Mouse (Mus musculus) CH12.LX (cell line): ENCODE measurements around the gene Sphkap. TPM values are rescaled to one million over a fixed set of nuclear protein-coding genes. Genes with fewer than 3 reads are reported as not detected.

Experiments used
- DNase-seq: peaks from one replicate; pipeline ENCODE4 v3.0.0-alpha.2; 2013; ENCODE audit errors: extremely low read depth
- H3K27ac ChIP-seq: 2 replicates; pipeline ENCODE4 v1.5.1; 2012; ENCODE audit warnings: low read depth, mild to moderate bottlenecking, control low read depth, moderate library complexity; ENCODE audit not compliant: insufficient read depth
- H3K27me3 ChIP-seq: replicated peaks from 2 replicates; pipeline ENCODE3; 2012; ENCODE audit warnings: inconsistent platforms
- H3K36me3 ChIP-seq, 2 experiments: replicated peaks in 1 of 2; 2 replicates each; pipeline versions ENCODE3 to v1.6.1; 2012; ENCODE audit warnings: inconsistent platforms in 1 of 2, low read length in 1 of 2, mild to moderate bottlenecking in 1 of 2, mixed read lengths in 1 of 2, moderate library complexity in 1 of 2; ENCODE audit not compliant: control insufficient read depth in 1 of 2, insufficient read depth in 1 of 2
- H3K4me1 ChIP-seq, 2 experiments: 2 replicates each; pipeline ENCODE4 v1.6.1; 2012; ENCODE audit warnings: inconsistent platforms in 1 of 2, moderate library complexity in 1 of 2; ENCODE audit not compliant: insufficient read depth in 2 of 2, control insufficient read depth in 1 of 2
- H3K4me2 ChIP-seq: 2 replicates; pipeline ENCODE4 v1.6.1; 2012; ENCODE audit warnings: low read depth, mild to moderate bottlenecking, control low read depth; ENCODE audit not compliant: poor library complexity, insufficient read depth, severe bottlenecking
- H3K4me3 ChIP-seq, 3 experiments: fragments of 150-350 bp in 1 of 3; sonication (generic) in 1 of 3; replicated peaks in 1 of 3; 2 replicates each; pipeline versions ENCODE3 to v1.5.1; 2011 to 2012; ENCODE audit warnings: low read depth in 2 of 3, low read length in 2 of 3, mild to moderate bottlenecking in 2 of 3, moderate library complexity in 2 of 3, control low read depth in 1 of 3, improper control_type of control experiment in 1 of 3, inconsistent platforms in 1 of 3, mixed read lengths in 1 of 3; ENCODE audit not compliant: poor library complexity in 1 of 3
- H3K79me2 ChIP-seq: replicated peaks from 2 replicates; pipeline ENCODE4 v1.6.1; 2012; ENCODE audit warnings: mild to moderate bottlenecking, moderate library complexity; ENCODE audit not compliant: control insufficient read depth, poor library complexity, insufficient read depth, severe bottlenecking; ENCODE audit errors: extremely low read depth
- H3K9ac ChIP-seq: 2 replicates; pipeline ENCODE4 v1.6.1; 2012; ENCODE audit warnings: low read depth, mild to moderate bottlenecking, control low read depth, moderate library complexity; ENCODE audit not compliant: insufficient read depth
- H3K9me3 ChIP-seq: replicated peaks from 2 replicates; pipeline ENCODE3; 2012; ENCODE audit warnings: low read length, inconsistent platforms, mixed read lengths
- E2F4 ChIP-seq: IDR thresholded peaks from 2 replicates; pipeline ENCODE4 v1.6.1; 2011; ENCODE audit warnings: low read depth, low read length, improper control_type of control experiment; ENCODE audit not compliant: insufficient replicate concordance
- EP300 ChIP-seq: IDR thresholded peaks from 2 replicates; pipeline ENCODE4 v1.6.1; 2011; ENCODE audit warnings: low read length, improper control_type of control experiment
- IRF4 ChIP-seq: IDR thresholded peaks from 2 replicates; pipeline ENCODE4 v1.6.1; 2014; ENCODE audit warnings: low read depth, mild to moderate bottlenecking, inconsistent platforms, low read length, improper control_type of control experiment
- JUND ChIP-seq: conservative IDR thresholded peaks from 2 replicates; pipeline ENCODE4 v1.6.1; 2011; ENCODE audit warnings: low read depth, low read length, improper control_type of control experiment
- KAT2A ChIP-seq: IDR thresholded peaks from 2 replicates; pipeline ENCODE4 v1.6.1; 2012; ENCODE audit warnings: low read length, improper control_type of control experiment, inconsistent platforms; ENCODE audit not compliant: insufficient replicate concordance
- MAZ ChIP-seq: IDR thresholded peaks from 2 replicates; pipeline ENCODE4 v1.6.1; 2012; ENCODE audit warnings: low read depth, mild to moderate bottlenecking, inconsistent platforms, low read length, improper control_type of control experiment, moderate library complexity
- MEF2A ChIP-seq: IDR thresholded peaks from 2 replicates; pipeline ENCODE4 v1.6.1; 2014; ENCODE audit warnings: low read depth, mild to moderate bottlenecking, inconsistent platforms, low read length, improper control_type of control experiment, borderline replicate concordance
- MXI1 ChIP-seq: IDR thresholded peaks from 2 replicates; pipeline ENCODE4 v1.6.1; 2011; ENCODE audit warnings: mild to moderate bottlenecking, low read depth, low read length, improper control_type of control experiment
- MYC ChIP-seq: IDR thresholded peaks from 2 replicates; pipeline ENCODE4 v1.6.1; 2011; ENCODE audit warnings: low read depth, mild to moderate bottlenecking, improper control_type of control experiment, low read length
- NRF1 ChIP-seq: IDR thresholded peaks from 2 replicates; pipeline ENCODE4 v1.6.1; 2014; ENCODE audit warnings: low read depth, mild to moderate bottlenecking, inconsistent platforms, low read length, improper control_type of control experiment, moderate library complexity
- PAX5 ChIP-seq: IDR thresholded peaks from 2 replicates; pipeline ENCODE4 v1.6.1; 2012; ENCODE audit warnings: low read length, inconsistent platforms, mixed read lengths
- POLR2A ChIP-seq: IDR thresholded peaks from 2 replicates; pipeline ENCODE4 v1.6.1; 2011; ENCODE audit warnings: low read depth, mild to moderate bottlenecking, improper control_type of control experiment, low read length
- RAD21 ChIP-seq: IDR thresholded peaks from 2 replicates; pipeline ENCODE4 v1.6.1; 2011; ENCODE audit warnings: low read depth, mild to moderate bottlenecking, low read length, improper control_type of control experiment, moderate library complexity
- SMC3 ChIP-seq: IDR thresholded peaks from 2 replicates; pipeline ENCODE4 v1.6.1; 2011; ENCODE audit warnings: low read depth, low read length, improper control_type of control experiment
- UBTF ChIP-seq: IDR thresholded peaks from 2 replicates; pipeline ENCODE4 v1.6.1; 2012; ENCODE audit warnings: low read depth, mild to moderate bottlenecking, inconsistent platforms, low read length, improper control_type of control experiment, moderate library complexity
- ZC3H11A ChIP-seq: IDR thresholded peaks from 2 replicates; pipeline ENCODE4 v1.6.1; 2012; ENCODE audit warnings: low read depth, mild to moderate bottlenecking, inconsistent platforms, low read length, improper control_type of control experiment
- ZMIZ1 ChIP-seq: IDR thresholded peaks from 2 replicates; pipeline ENCODE4 v1.6.1; 2012; ENCODE audit warnings: low read depth, mild to moderate bottlenecking, inconsistent platforms, low read length, improper control_type of control experiment
- dilution Hi-C: fragments of 300-500 bp; cut with MboI; formaldehyde crosslinking; loops from 2 replicates; pipeline ENCODE4 v1.14.3; 2020; ENCODE audit warnings: low sequenced_read_pairs; ENCODE audit not compliant: extremely low pct_unique_long_range_greater_than_20kb, extremely low pct_ligation_motif_present
- in situ Hi-C: fragments of 300-500 bp; cut with MboI; formaldehyde crosslinking; loops from 3 replicates; pipeline ENCODE4 v1.14.3; 2019; ENCODE audit warnings: low sequenced_read_pairs, low pct_ligation_motif_present, low pct_unique_long_range_greater_than_20kb, mixed read lengths
- polyA plus RNA-seq: library from polyadenylated mRNA; unstranded; fragments of >175 nt; gene quantifications from 2 replicates; pipeline ENCODE4 v1.2.1, GENCODE M21; 2012; ENCODE audit warnings: low read depth; ENCODE audit not compliant: insufficient read length
- total RNA-seq, 2 experiments: library from RNA; depleted of rRNA; stranded (reverse); fragments of 300-350 nt in 1 of 2; fragments of >200 nt in 1 of 2; gene quantifications; 2 replicates each; pipeline ENCODE4 v1.2.3; 2012 to 2014

The Sphkap gene
- total and polyA plus RNA-seq, 3 experiments, result not detected

DNA sequence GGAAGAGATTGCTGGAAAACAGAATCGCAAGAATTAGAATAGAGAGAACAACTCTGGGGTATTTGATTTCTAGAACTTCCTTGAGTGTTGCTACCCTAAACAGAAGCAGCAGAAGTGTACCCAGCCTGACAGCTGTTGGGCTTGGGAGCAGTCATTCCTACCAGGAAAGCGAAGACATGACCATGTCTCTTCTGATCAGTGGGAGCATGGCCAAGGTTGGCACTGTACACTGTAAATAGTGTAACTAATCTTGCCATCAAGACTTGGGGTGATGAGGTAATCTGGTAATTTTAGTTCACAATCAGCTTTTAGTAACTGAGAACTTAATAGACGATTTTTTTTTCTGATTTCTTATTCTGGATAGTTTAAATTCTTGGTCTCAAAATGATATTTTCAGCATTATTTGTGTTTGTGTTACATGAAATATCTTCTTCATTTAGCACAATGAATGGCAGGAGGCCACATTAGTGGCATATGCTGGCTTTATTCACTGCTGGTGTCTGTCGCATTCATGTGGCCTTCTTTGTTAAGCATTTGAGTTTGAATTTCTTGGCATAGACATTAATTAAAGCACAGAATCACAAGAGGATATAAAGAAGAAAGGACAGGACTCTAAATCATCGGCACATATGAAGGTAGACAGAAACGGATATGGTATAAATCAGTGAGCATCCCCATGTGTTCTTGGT lies 96.2 kb downstream of the Sphkap start:
- DNase-seq, result no peak
- dilution Hi-C loops, result no loop called here

DNA sequence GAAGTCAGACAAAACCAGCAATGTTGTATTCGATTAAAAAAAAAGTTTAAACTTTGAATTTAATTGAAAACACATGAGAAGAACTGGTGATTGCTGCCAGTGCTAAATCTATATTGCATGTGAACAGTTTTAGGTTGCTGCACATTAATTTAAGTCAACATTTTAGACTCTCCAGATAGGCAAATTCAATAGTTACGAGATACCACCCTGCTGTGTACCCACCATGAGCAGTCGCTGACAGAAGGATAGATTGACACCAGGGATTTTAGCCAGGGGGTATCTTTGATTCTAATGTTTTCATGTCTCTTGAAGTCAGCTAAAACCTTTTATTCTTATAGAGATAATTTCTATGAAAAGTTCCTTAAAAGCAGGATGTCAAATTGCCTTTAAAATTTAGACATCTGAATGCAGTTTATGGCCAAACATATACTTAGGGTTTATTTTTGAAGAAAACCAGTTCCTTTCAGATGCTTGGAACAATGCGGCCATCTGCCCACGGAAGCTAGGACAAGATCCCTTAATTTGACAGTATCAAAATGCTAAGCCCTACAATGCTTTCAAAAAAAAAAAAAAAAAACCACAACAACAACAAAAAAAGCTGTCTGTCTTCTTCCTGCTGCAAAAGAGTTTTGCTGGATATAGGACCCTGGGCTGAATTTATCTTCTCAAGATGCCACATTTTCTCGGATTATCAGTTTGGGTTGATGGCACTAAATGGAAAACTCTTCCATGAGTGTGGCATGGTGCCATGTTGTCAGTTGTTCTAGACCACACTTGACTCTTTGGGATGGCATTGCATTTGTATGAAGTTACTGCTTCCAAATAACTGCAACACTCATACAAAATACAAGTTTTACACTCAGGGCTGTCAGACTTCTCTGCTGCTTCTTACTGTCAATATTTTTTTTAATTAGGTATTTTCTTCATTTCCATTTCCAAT lies 110.6 kb downstream of the Sphkap start:
- TF ChIP-seq ZC3H11A (no peak), RAD21 (no peak), IRF4 (no peak), KAT2A (no peak), POLR2A (no peak), NRF1 (no peak), MEF2A (no peak)
- Histone ChIP-seq H3K79me2 (no peaks in the 10 kb centered on the region), H3K27ac (no peak overlapping the region), H3K4me3 (no peak overlapping the region), H3K4me1 (no peaks in the 10 kb centered on the region), H3K27me3 (no peaks in the 10 kb centered on the region), H3K9ac (no peak overlapping the region), H3K4me2 (no peak overlapping the region), H3K9me3 (no peaks in the 10 kb centered on the region), H3K36me3 (no peaks in the 10 kb centered on the region)
- dilution Hi-C loops, result no loop called here
- in situ Hi-C loops, result no loop called here
- no peak for DNase-seq

More for the DNA sequence above, 96.2 kb downstream of the Sphkap start:
- H3K27me3 ChIP-seq, result no peaks in the 10 kb centered on the region
- H3K36me3 ChIP-seq, result no peaks in the 10 kb centered on the region
- in situ Hi-C loops, result no loop called here
- no peak for TF ChIP-seq POLR2A
- no peak for TF ChIP-seq MYC
- TF ChIP-seq PAX5, result no peak
- TF ChIP-seq SMC3, result no peak
- TF ChIP-seq IRF4, result no peak
- TF ChIP-seq JUND, result no peak
- no peak for TF ChIP-seq MAZ
- TF ChIP-seq E2F4, result no peak
- no peak for TF ChIP-seq ZMIZ1
- no peak for TF ChIP-seq KAT2A
- TF ChIP-seq MXI1, result no peak
- TF ChIP-seq UBTF, result no peak
- TF ChIP-seq NRF1, result no peak
- no peak for TF ChIP-seq EP300
- no peaks in the 10 kb centered on the region for H3K4me1 ChIP-seq
- H3K4me3 ChIP-seq, result no peak overlapping the region
- H3K79me2 ChIP-seq, result no peaks in the 10 kb centered on the region
- no peak overlapping the region for H3K9ac ChIP-seq
- no peaks in the 10 kb centered on the region for H3K9me3 ChIP-seq
- H3K27ac ChIP-seq, result no peak overlapping the region
- no peak overlapping the region for H3K4me2 ChIP-seq
